Mouse (Mus musculus) cerebellum, postnatal 4 days (tissue): ENCODE data around the gene Dnttip1.

Source experiments
- DNase-seq, 2 experiments: peaks; one replicate each; pipeline ENCODE4 v3.0.0; 2022; ENCODE audit warnings: low spot score in 2 of 2, mixed read lengths in 1 of 2

Dnttip1 gene

DNA sequence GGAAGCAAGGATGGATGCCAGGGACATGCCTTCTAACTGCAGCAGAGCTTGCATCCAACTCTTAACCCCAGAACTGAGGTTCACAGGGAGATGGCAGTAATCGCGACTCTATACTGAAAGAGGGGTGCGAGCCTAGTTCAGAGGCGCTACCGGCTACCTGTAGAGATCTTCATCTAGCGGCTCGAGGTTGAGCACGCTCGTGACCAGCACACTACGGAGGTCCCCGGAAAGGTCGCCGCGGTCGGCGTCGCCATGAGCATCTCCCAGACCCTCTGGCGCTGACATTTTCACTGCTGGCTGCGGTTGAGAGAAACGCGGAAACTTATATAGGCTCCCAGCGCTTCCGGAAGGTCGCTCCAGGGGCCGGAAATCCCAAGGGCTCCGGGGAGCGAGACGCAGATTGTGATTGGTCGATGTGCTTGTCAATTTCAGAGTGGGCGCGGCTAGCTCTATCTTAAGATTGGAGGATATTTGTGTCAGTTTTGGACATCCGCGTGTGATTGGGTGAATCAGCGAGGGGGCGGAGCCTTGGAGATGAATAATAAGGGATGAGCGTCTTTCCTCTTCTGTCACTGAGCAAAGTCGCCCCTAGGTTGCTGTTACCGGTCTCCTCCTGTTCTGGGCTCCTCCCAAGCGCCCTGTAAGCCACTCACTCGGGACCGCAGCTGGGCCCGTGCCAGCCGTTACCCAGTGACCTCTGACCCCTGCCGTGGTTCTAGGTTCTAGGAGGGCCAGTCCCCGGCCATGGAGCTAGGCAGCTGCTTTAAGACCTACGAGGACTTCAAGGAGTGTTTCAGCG, 58.9 kb downstream of the Dnttip1 start, which contains the start of the genes Acot8 and Zswim3:
Gene Acot8, minus strand, starts transcription at position 350 of the 799 bp plus-strand sequence.
Gene Zswim3, plus strand, starts transcription at position 566 of the 799 bp plus-strand sequence.
- peak; percentile 98 to 99 for DNase-seq

DNA sequence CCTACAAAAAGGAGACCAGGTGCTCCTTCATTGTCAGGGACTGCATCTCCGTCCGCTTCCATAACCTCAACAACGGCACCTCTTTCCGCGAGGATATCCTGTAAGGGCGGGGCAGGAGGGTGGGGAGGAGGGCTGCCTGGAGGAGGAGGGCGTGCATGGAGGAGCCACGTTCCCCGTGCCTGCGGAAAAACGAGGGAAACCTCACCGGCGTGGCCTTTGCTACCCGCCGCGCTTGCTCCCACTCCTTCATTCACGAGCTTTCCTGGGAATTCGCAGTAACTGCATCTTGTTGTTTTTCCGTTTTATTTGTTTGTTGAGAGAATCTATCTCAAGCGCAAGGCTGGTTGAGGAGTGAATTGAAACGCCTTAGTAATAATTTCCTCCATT, 59.5 kb downstream of the Dnttip1 start:
- no peak for DNase-seq

GRCm38 (mm10) chr2:164806614-164807013, 60.8 kb downstream of the Dnttip1 start:
- no peak for DNase-seq

GRCm38 (mm10) chr2:164813557-164813956, 67.8 kb downstream of the Dnttip1 start:
- DNase-seq, result no peak

DNA sequence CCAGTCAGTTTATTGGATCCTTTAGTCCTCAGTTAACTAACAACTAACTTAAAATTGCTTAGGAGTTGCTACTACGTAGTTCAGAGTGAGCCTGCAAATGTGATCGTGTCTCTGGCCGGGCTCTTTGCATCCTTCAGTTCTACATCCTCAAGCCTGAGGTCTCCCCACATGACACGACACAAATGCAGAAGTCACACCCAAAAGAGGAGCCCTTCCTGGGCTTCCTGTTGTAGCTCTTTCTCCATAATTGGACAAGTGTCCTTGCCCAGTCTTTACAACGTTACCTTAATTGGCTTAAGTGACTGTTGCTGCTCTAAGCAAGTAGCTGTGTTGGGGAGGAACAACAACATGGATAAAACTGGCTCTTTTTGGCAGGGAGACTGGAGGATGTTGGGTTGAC, 69.6 kb downstream of the Dnttip1 start:
- DNase-seq, result no peak

DNA sequence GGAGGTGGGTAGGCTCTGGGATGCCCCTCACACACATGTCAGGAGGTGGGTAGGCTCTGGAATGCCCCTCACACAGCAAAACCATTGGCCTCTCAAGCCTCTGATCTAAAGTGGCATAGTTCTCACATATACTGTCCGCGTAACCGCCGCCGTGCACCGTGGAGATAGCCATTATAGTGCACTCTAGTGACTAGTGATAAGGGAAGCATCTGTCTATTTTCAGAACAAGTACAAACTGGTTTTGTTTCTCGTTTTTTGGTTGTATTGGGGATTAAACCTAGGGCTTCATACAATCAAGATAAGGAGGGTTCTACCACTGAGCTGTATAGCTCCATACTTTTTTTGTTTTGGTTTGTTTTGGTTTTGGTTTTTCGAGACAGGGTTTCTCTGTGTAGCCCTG, 70.0 kb downstream of the Dnttip1 start:
- no peak for DNase-seq

DNA sequence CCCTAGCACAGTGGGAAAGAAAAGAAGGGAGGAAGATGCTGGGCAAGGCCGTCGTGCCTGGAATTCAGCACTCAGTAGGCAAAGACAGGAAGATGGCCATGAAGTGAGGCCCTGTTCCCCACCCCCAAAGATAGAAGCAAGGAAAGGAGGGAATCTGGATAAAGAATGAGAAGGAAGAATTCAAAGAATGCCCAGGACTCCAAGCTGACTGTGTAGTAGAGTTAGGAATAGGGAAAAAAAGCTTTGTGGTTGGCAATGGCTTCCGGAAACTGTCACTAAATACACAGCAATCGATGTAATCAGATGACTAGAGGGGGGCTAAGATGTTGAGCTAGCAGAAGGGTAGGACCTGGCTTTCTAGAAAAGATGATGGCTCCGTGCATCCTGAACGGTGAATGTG, 71.4 kb downstream of the Dnttip1 start:
- no peak for DNase-seq

- no peak for DNase-seq
Observed at GRCm38 (mm10) chr2:164817703-164818102, 71.9 kb downstream of the Dnttip1 start.
